In genomic region chr17:87024491-87025242, GRCm38 (mm10) we compare ENCODE assay signal across 8 mouse cellular contexts. TPM values are rescaled to one million over a fixed set of nuclear protein-coding genes. Genes with fewer than 3 reads are reported as not detected.
DNase-seq lines count a peak whose midpoint lies in the region; ATAC-seq lines count a peak whose summit lies in the region.

No protein-coding gene starts in this region.

- H3K36me3 ChIP-seq in hindbrain, embryonic 12.5 days, result peaks cover 16% of the 10 kb centered on the region

- under 1% methylated on average over 49 of the region's 55 CpGs for WGBS in hindbrain, embryonic 12.5 days

- H3K27ac ChIP-seq in hindbrain, embryonic 12.5 days, result no peak overlapping the region

- H3K9me3 ChIP-seq in hindbrain, embryonic 12.5 days (replicated peaks), result no peaks in the 10 kb centered on the region

- H3K27me3 ChIP-seq in hindbrain, embryonic 12.5 days, result no peaks in the 10 kb centered on the region

- peaks cover 15% of the 10 kb centered on the region for H3K4me1 ChIP-seq in hindbrain, embryonic 12.5 days

- H3K9ac ChIP-seq in hindbrain, embryonic 12.5 days, result peak overlapping the region; percentile 81

- peak overlapping the region; percentile 97 for H3K4me2 ChIP-seq in hindbrain, embryonic 12.5 days (replicated peaks)

- DNase-seq in adrenal gland, postnatal 14 days, result peak; percentile 19
- no peak for DNase-seq in adrenal gland, adult 18-20 months (ENCODE audit: low spot score in 2 of 2)
- peak; percentile 11 for DNase-seq in retina, embryonic 14.5 days (ENCODE audit: low spot score)
- DNase-seq in retina, postnatal 1 day, result no peak
- no peak for DNase-seq in spleen, postnatal 4 days (ENCODE audit: low spot score in 2 of 2)
- no peak for DNase-seq in natural killer cell, adult 2 months (ENCODE audit: low spot score in 2 of 2)

- ATAC-seq in hindbrain, embryonic 12.5 days (ENCODE audit: low FRiP score), result peak; percentile 82
- ATAC-seq in megakaryocyte progenitor cell, adult 5-6 weeks (replicated peaks; ENCODE audit: poor library complexity), result 0 out of 2 replicates have a peak, but pooled peaks have one; percentile 0

- peak overlapping the region; percentile 93 for H3K4me3 ChIP-seq in hindbrain, embryonic 12.5 days

RNA-seq across cellular contexts. Expression of gene Pigf, which starts 0.5 kb away (rescaled TPM):
- total RNA-seq in adrenal gland, postnatal 14 days (2021), result 9.8 and 13.0 TPM in 2 replicates
- 10 to 100 TPM; 14.1 to 14.9 TPM for total RNA-seq in adrenal gland, adult 18-20 months (2021)
- 30.9 and 32.6 TPM in 2 replicates for polyA plus RNA-seq in hindbrain, embryonic 12.5 days (2016; fragmentation: Nextera tagmentation; extraction: Ambion mirVana)
- 15.1 and 15.5 TPM in 2 replicates for total RNA-seq in megakaryocyte progenitor cell, adult 5-6 weeks (2015)
- total RNA-seq in megakaryocyte progenitor cell, adult 5-6 weeks (2017), result 20.8 TPM in 2 replicates

RNA-seq across cellular contexts. Expression of gene Cript, which starts 0.7 kb away (rescaled TPM):
- 54.2 and 55.5 TPM in 2 replicates for total RNA-seq in adrenal gland, postnatal 14 days (2021)
- total RNA-seq in adrenal gland, adult 18-20 months (2021), result 10 to 100 TPM; 67.8 to 69.8 TPM
- polyA plus RNA-seq in hindbrain, embryonic 12.5 days (2016; fragmentation: Nextera tagmentation; extraction: Ambion mirVana), result 188 and 190 TPM in 2 replicates
- total RNA-seq in megakaryocyte progenitor cell, adult 5-6 weeks (2015), result 88.1 and 94.9 TPM in 2 replicates
- total RNA-seq in megakaryocyte progenitor cell, adult 5-6 weeks (2017), result 50.2 and 60.3 TPM in 2 replicates

Comparison
In these comparisons a context has a peak if more than half of its experiments do, and no peak if none do; other contexts are left out.
1. DNase-seq: peak in adrenal gland, postnatal 14 days (single experiment) and retina, embryonic 14.5 days (single experiment); none in adrenal gland, adult 18-20 months (0 of 2), retina, postnatal 1 day (single experiment), spleen, postnatal 4 days (0 of 2) and natural killer cell, adult 2 months (0 of 2).